Mouse (Mus musculus) large intestine, adult 2 months (tissue): ENCODE results near the gene RPS10-NUDT3. TPM values are rescaled to one million over a fixed set of nuclear protein-coding genes. Genes with fewer than 3 reads are reported as not detected.

Experiments used
- DNase-seq: peaks from one replicate; pipeline ENCODE4 v3.0.0-alpha.2; 2012; ENCODE audit warnings: low read depth, low spot score
- WGBS: fragments of 180-500 bp; shearing (Covaris S2); methylation state at CpG from one replicate; pipeline ENCODE4 v1.1.7; 2018; 5-methylcytosine and 5-hydroxymethylcytosine counted together
- polyA plus RNA-seq: library from polyadenylated mRNA; depleted of rRNA; stranded (reverse); fragments of >200 nt; gene quantifications from 2 replicates; pipeline ENCODE4 v1.2.3, GENCODE M21; 2012

RPS10-NUDT3 gene
- polyA plus RNA-seq, 1 experiment, result not detected

DNA sequence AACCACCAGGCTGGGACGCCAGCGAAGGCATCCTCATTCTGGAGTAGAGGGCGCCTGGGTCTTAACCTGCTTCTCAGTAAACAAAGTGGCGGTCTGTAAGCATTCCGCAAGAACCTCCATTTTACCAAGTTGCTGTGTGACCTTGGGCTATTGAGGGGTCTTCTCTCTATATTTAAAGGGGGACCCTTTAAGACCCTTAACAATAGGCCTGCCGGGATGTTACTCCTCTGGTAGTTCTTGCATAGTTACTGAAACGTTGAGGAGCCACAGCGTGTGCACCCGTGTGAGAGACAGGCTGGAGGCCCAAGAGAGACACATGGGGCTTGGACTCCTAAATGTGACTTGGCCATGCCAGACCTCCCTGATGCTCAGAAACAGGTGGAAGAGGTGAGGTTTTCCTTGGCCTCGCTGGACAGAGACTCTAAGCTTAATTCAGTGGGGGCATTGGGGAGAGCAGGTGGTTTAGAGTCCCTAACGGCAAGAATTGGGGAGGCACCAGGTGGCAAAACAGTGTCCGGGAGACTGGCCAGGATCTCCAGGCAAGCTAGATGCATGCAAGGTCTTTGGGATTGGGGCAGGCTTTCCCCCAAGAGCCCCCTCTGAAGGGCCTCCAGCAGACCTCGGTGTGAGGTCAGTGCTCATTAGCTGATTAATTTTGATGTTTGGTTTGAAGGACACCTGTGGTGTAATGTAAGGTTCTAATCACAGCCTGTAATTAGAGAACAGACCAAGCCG, 76.9 kb downstream of the RPS10-NUDT3 start:
- WGBS, result 16% methylated on average over 14 of the region's 14 CpGs
- DNase-seq, result no peak

DNA sequence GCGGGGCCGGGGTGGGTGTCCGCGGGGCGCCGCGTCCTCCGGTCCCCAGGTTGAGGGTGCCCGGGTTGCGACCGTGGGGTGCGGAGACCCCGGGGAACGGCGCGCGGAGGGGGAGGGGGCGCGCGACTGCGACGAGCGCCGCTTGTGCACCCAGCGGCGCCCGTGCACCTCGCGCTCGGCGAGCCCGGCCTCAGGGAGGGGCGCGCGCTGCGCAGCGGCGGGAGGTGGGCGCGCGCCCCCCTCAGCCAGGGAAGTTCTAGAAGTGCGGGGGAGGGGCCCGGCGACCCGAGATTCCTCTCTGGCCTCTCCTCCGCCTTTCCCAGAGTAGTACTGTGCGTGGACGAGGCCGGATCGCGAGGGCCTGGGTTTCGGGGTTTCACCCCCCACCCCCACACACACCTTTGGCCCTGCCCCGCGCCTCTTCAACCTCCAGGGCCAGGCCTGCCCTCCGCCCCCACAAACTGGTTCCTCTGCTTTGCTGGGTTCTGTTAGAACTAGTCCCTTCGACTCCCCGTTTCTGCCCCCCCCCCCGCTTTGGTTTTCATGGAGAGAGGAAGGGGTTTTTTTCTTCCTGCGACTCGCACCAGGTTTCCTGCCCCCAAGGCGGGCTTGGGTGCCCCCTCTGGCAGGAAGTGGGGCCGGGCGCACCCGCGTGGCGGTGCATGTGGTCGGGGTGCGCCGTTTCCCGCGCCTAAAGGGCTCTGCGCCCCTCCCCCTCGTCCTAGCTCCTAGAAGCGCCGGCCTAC, 77.7 kb downstream of the RPS10-NUDT3 start:
- 2% methylated on average over 73 of the region's 75 CpGs for WGBS
- no peak for DNase-seq

DNA sequence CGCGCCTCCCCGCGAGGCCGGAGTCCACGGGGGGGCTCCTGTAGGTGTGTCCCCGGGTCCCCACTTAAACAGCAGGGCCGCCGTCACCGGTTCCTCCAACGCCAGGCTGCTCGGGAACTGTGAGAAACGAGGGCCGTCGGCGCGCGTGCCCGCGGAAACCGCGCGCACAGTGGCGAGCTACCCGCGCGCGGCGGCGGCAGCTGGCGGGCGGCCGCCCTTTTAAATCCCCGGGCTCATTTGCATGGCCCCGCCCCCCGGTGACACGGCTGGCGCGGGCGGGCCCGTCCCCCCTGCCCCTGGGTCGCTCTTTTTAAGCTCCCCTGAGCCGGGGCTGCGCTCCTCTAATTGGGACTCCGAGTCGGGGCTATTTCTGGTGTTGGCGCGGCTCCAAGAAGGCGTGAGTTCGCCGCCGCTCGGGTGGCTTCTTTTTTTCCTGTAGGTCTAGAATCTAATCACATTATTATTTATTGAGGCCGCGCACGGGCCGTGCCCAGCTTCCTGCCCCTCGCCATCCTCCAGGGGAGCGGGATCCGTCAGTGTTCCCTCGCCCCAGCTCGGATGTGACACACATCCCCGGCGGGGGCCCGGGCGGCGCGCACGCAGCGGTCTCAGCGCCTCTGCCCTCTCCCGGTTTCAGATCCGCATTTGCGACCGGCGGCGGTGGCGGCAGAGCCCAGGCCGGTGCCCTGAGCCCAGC, 78.6 kb downstream of the RPS10-NUDT3 start, which contains the start of gene Hmga1:
Gene Hmga1 (plus strand): TSS at position 183 of the 697 bp plus-strand sequence.
- WGBS, result under 1% methylated on average over 79 of the region's 79 CpGs
- DNase-seq, result no peak

DNA sequence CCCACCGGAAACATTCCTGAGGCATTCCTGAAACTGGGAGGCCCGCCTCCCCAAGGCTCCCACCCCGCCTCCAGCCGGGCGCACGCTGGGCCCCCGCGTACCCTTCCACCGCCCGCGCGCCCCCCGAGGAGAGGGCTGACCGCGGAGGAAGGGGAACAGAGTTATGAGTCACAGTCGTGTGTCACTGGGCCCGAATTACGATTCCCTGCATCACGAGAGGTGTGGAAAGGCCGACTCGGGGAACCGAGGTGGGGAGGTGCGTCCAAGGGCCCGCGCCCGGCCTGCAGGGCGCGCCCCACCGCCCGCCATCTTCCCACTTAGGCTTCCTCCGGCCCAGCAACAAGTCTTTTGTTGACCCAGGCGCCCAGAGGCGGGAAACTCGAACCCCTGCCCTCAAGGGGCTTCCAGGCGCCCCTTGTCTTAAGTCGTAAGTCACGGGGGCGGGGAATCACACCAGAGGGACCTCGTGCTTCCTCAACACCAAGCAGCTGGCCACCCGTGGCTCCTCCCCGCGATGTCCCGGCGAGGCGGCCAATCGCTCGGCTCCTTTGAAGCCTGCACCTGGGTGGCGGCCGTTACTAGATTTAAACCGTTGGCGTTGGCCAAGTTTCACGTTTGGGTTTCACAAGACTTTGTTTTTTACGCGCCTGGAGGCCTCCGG, 79.4 kb downstream of the RPS10-NUDT3 start:
- whole genome bisulfite sequencing, result under 1% methylated on average over 55 of the region's 55 CpGs
- DNase-seq, result no peak

DNA sequence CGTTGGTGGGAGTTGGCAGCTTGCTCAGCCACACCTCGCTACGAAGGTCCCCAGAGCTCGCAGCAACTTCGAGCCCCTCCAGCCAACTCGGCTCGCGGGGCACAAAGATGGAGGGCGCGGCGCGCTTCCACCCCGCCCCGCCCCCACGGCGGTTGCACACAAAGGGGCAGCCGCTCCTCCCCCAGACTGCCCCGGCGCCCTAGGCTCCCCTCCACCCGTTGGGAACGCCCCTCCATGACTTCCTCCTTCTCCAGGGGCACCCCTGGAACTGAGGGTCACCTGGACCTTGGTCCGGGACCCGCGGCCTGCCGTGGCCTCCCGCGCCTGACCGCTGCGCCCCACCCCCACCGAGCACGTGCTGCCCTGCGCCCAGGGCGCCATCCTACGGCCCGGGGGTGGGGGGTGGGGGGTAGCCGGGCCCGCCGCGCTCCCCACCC, 79.9 kb downstream of the RPS10-NUDT3 start:
- no peak for DNase-seq
- 4% methylated on average over 27 of the region's 39 CpGs for WGBS

DNA sequence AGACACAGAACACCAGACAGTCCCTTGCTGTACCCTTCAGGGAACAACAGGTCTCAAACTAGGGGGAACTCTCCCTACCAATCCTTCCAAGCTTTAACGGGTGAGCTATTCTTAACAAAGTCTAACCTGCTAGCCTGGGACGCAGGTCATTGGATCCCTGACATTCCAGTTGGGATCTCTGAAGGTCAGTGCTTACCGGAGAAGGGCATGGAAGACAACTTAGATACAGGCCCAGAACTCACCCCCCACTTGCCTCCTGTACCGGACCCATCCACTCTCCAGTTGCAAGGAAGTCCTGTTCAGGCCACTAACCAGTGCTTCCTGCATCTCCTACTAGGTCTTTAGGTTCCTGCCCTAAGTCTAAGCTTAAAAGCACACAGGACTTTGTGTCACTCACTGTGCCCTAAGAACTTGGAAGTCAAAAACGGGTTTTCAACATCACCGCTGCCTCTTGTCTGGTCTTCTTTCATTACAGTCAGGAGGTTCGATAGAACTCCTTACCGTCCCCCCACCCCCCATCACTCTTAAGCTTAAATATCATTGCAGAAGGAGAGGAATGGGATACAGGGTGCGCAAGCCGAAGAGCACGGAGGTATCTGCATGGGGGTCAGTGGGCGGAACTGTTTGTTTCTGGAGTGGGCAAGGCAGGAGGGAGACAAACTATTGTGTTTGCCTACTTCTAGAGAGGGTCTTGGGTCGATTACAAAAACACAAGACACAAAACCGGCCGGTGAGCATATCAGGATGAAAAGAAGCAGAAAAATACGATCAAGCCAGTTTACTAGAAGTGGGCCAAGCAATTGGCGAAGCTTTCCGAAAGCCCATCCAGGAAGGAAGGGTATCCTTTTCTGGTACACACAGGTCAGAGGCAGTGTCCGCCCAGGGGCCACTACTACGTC, 80.7 kb downstream of the RPS10-NUDT3 start:
- no peak for DNase-seq
- 73% methylated on average over 20 of the region's 20 CpGs for WGBS

DNA sequence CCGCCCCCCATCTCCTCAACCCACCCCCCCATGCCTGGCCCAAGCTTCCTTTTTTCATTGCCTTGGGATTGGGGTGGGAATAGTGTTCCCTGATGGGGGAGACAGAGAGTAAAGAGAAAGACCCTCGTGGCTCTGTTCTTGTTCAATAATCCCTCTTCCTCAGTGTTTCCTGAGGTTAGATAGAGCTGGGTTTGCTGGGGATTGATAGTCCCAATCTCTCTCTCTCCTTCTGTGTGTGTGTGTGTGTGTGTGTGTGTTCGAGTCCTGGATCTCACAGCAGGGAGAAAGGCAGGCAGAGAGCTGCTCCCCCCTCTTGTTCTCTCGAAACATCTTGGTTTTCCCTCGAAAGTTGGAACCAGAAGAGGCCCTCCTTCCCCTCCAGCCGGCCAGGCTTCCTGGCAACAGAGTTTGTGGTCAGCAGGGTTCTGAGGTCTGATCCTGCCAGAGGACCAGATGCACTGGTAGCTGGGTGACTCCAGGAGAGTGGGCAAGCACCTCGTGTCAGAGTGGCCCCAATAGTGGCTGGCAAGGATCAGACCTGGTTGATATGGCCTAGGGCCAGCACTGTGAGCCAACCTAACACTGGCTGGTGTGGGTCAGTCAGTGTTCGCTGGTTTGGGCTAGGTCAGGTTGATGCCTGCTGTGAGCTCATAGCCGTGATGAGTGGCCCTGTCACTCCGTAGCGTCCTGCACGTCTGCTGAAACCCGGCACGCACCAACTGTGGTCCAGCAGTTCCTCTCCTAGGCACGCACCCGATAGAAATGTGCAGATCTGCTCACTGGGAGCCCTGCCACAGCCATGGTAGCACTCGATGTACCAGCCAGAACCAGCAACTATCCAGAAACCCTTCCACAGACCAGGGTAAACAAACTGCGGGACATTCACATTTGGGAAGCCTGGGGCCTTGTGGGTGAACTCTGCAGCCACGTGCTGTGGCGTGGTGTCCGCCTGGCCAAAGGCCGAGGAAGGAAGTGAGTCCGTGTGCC, 82.5 kb downstream of the RPS10-NUDT3 start:
- no peak for DNase-seq

DNA sequence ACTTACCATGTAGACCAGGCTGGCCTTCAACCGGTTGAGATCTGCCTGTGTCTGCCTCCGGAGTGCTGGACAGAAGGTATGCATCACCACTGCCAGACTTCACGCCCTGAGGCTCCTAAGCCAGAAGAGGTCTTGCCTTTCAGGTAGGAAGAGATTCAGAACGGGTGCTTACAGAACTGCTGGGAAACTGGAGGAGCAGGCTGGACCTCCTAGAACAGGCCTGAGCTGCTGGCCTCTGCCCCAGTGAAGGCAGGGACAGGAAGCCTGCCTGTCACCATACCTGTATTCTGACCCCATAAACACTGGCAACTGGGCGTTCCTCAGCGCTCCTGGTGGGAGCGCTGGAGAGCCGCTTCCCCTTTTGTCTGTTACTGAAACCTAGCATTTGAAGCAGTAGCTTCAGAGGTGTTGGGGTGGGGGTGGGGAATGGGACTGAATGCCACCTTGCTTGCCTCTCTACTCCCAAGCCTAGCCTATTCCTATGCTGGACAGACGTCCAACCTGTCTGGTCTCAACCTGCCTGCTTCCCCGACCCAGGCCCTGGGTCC, 83.6 kb downstream of the RPS10-NUDT3 start:
- DNase-seq, result no peak
- 43% methylated on average over 10 of the region's 10 CpGs for WGBS

More for the DNA sequence above, 82.5 kb downstream of the RPS10-NUDT3 start:
- 76% methylated on average over 23 of the region's 23 CpGs for WGBS

DNA sequence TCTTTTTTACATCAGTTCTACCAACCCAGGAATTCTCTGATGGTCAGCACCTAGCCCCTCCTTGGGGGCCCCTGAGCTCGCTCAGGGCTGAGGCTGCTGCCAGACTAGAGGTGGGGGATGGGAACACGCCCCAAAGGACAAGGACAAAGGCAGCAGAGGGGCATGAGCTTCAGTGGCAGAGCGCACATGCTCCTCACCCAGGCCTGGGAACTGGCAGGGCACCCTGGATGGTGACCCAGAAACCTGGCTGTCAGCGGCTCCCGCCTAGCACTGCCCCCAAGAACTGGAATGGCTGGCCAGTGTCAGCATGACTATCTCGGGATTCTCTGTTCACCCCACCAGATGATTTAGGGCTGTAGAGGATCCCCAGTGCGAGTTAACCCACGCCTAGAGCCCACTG, 85.8 kb downstream of the RPS10-NUDT3 start:
- 85% methylated on average over 8 of the region's 8 CpGs for WGBS
- DNase-seq, result no peak

DNA sequence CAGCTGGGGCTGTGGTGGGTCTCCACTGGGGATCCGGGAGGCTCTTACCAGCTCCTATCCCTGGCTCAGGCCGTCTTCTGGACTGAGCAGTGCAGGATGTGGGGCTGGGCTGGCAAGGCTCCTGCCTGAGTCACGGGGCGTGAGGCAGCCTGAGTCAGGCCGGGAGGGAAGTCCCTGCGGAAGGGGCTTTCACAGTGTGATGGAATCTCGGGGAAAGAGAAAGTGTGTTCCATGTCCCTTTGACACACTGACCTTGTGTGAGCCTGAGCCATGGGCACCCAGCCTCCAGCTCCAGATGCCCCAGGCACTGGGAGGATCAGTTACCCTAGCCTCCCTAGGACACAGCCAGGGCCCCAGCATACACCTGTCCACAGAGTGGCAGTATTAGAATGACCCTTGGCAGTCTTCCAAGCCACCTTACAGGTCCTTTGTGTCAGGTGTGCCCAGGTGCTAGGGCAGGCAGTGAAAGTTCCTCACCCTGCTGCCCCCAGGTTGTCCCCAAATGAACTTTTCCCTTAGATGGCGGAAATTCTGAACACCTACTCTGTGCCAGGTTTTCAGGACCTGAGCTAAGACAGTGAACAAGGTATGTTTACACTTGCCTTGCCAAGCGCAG, 87.7 kb downstream of the RPS10-NUDT3 start:
- 23% methylated on average over 9 of the region's 9 CpGs for WGBS
- DNase-seq, result no peak

DNA sequence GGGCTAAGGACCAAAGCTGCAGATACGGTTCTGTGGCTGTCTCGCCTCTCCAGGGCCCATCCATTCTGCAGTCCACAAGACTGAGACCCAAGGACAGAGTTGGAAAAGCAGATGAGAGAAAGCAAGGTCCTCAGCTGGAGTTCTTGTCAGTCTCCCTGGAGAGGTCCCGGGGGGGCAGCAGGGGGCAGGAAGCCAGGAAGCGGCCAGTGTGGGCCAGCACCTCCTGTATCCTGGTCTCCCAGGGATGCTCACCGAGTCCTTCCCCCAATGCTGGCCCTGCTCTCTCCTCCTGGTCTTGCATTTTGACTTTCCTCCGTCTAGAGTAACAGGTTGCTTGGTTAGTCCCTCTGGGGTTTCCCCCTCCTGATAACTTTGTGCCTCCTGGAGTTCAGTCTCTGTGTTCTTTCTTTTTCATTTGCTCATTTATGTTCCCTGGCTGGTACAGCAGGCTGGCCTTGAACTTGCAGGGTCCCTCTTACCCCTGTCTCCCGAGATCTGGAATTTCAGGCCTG, 88.4 kb downstream of the RPS10-NUDT3 start:
- 77% methylated on average over 7 of the region's 7 CpGs for WGBS
- no peak for DNase-seq

DNA sequence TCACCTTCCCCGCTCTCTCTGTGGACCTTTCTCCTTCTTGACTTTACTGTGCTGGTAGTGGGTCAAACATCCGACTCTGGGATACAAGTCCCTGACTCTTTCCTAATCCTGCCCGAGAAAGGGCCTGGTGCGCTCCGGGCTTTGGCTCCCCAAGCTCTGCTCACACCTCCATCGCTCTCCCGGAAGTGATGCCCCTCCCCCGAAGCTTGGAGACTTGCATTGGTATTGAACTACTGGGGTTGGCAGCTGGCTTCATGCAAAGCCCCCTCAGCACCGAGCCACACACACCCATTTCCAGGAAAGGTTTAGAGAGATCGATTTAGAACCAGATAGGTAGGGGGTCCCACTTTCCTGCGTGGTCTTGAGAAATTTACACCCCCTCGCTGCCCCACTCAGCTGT, 89.0 kb downstream of the RPS10-NUDT3 start:
- no peak for DNase-seq
- WGBS, result 70% methylated on average over 12 of the region's 12 CpGs

DNA sequence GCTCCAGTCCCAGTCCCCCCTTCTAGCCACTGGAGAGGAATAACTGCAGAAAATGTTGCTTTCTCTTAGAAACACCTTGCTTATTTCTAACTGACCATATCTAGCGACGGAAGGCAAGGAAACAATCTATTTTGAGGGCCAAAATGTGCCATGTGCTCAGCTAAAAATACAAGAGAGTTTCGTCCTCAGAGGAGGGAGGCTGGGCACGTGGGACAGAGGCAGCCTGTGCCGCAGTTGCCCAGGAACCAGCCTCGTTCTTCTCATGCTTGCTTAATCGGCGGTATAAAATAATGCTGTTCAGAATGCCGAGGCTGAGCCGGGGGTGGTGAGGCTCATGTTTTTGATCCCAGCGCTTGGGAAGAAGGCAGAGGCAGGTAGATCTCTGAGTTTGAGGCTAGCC, 90.5 kb downstream of the RPS10-NUDT3 start:
- 91% methylated on average over 11 of the region's 11 CpGs for WGBS
- DNase-seq, result no peak

DNA sequence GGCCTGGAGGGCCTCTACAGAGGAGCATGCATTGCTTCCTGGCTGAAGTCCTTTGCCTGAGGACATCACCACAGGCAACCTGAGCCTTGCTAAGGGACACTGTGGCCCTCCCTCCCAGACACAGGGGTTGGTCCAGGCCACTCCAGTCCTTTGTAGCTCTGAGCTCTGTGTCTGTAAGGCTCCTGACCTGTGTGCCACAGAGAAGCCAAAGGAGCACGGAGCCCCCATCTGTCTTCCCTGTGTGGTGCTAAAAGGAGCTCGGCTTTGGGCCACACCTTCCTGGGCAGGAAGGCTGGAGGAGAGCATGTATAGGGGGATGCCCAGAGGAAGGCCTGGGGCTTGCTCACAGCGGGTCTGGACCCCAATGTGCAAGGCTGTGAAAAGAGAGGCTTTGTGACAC, 93.0 kb downstream of the RPS10-NUDT3 start:
- WGBS, result 84% methylated on average over 3 of the region's 3 CpGs
- no peak for DNase-seq

DNA sequence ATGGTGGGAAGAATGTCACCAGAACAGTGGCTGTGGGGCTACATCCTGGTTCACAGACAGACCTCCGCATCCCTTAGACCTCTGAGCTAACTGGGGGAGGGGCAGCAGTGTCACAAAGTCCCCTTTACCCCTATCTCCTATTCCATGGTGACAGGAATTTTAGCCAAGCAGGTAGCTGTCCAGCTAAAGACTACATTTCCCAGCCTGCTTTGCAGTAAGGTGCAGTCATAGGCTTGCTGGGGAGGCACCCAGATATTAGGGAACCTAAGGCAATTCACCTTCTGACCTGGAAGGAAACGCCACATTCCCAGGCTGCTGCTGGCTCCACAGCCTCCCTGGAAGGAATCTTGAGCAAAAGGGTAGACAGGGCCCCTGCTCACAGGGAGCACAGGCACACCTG, 93.8 kb downstream of the RPS10-NUDT3 start:
- DNase-seq, result no peak
- WGBS, result 69% methylated on average over 2 of the region's 2 CpGs

DNA sequence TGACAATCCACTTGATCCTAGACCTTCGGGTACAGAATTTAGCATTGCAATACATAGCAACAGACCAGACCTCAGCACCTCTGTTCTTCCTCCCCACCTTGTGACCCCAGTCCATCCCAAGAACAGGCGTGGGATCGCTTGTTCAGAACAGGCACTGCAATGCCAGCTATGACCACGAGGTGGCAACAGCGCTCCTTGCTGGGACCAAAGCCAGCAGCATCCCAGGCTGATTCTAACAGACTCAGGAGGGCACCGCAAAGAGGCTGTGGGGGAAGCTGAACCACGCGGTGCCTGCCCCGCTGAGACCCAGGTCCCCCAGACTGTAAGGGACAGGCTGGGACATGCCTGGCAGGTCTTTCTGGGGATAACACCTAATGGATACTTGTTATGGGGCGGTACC, 100.3 kb downstream of the RPS10-NUDT3 start:
- WGBS, result 5% methylated on average over 10 of the region's 10 CpGs
- DNase-seq, result no peak

DNA sequence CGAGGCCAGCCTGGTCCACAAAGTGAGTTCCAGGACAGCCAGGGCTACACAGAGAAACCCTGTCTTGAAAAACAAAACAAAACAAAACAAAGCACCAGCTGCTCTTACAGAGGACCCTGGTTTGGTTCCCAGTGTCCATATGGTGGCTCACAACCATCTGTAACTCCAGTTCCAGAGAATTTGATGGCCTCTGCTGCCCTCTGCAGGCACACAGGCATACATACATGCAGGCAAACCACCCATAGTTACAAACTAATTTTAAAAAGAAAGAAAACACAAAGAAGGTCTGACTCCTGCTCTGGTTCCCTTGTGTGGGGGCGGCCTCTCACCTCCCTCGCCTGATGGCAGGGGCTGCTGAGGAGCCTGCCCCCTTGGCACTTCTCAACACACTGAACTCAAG, 101.7 kb downstream of the RPS10-NUDT3 start:
- WGBS, result 89% methylated on average over 3 of the region's 3 CpGs
- no peak for DNase-seq
